Mouse (Mus musculus): Measurements from ENCODE around the gene Tatdn2.
"Not testable (repeated sequence)": the region's sequence is repeated elsewhere in the genome, so short reads cannot be mapped to it uniquely, and the experiment has no call there.

DNA sequence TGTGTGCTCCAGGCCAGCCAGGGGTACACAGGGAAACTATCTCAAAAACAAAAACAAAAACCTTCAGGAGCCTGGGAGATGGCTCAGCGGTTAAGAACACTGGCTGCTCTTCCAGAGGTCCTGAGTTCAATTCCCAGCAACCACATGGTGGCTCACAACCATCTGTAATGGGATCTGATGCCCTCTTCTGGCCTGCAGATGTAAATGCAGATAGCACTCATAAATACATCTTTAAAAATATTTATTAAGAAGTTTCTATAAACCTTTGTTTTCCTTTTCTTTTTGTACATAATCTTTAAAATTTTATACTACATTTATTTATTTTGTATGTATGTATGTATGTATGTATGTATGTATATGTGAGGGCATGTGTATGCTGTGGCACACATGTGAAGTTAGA is 24.8 kb upstream of the Tatdn2 start:
- not testable (repeated sequence) for TF ChIP-seq CTCF (IDR thresholded peaks at IDR 0.05; ENCODE audit: borderline replicate concordance, extremely low read depth, insufficient read depth, insufficient read length); POLR2A (IDR thresholded peaks at IDR 0.05; ENCODE audit: borderline replicate concordance, extremely low read depth, insufficient read depth, insufficient read length, poor library complexity, severe bottlenecking)

Measured in brain, embryonic 14.5 days (tissue).